ENCODE assay signal across 18 mouse cellular contexts in genomic region chr2:154755791-154756190, GRCm38 (mm10). TPM values are rescaled to one million over a fixed set of nuclear protein-coding genes. Genes with fewer than 3 reads are reported as not detected.
DNase-seq lines count a peak whose midpoint lies in the region; ATAC-seq and TF ChIP-seq lines count a peak whose summit lies in the region.
"Had no signal": no experiment of that assay in that cellular context is flagged by ENCODE, and none has a peak within 500 bp of the region (broad histone marks: within the 10 kb centered on the region; RNA-seq: fewer than 3 reads in every experiment).

No protein-coding gene starts in this region.

- H3K36me3 ChIP-seq in liver, postnatal 0 days (replicated peaks; ENCODE audit: insufficient read depth, low read length) = no peaks in the 10 kb centered on the region
- no peaks in the 10 kb centered on the region for H3K36me3 ChIP-seq in small intestine, adult 2 months (ENCODE audit: control insufficient read depth, insufficient read depth, low read length)
- H3K36me3 ChIP-seq in limb, embryonic 10.5 days = no peaks in the 10 kb centered on the region
- H3K36me3 ChIP-seq: embryonic facial prominence, embryonic 13.5 days; hindbrain, embryonic 15.5 days had no signal

- DNase-seq in embryo, embryonic 10 days (ENCODE audit: low spot score) = peak; percentile 46
- no peak for DNase-seq in embryo, embryonic 11 days
- DNase-seq in liver, postnatal 0 days = no peak
- no peak for DNase-seq in liver
- DNase-seq in brain, adult 2 months (ENCODE audit: low read depth, low spot score) = peak; percentile 27
- no peak for DNase-seq in kidney, adult 9 months
- DNase-seq in limb, embryonic 10.5 days (ENCODE audit: low spot score) = no peak
- DNase-seq: kidney, postnatal 4 days; lung, adult 2 months; right cerebral cortex, postnatal 25 days had no signal

- H3K4me2 ChIP-seq in liver, postnatal 0 days (ENCODE audit: low read depth, low read length) = no peak overlapping the region
- H3K4me2 ChIP-seq: embryonic facial prominence, embryonic 13.5 days; heart, embryonic 11.5 days; hindbrain, embryonic 15.5 days had no signal

- no peak overlapping the region for H3K27ac ChIP-seq in liver, postnatal 0 days (ENCODE audit: low read depth)
- H3K27ac ChIP-seq in small intestine, adult 2 months (ENCODE audit: insufficient read depth, low read depth, low read length) = no peak overlapping the region
- no peak overlapping the region for H3K27ac ChIP-seq in limb, embryonic 10.5 days
- H3K27ac ChIP-seq: embryonic facial prominence, embryonic 13.5 days; hindbrain, embryonic 15.5 days had no signal

- WGBS in liver, postnatal 0 days (ENCODE audit: insufficient replicate concordance) = 70% methylated on average over 6 of the region's 6 CpGs
- 62% methylated on average over 6 of the region's 6 CpGs for WGBS in small intestine, adult 2 months
- WGBS in limb, embryonic 10.5 days = 60% methylated on average over 6 of the region's 6 CpGs

- TF ChIP-seq CTCF in liver, postnatal 0 days (IDR thresholded peaks at IDR 0.05; ENCODE audit: low read depth) = peak; percentile 59
- TF ChIP-seq CTCF in small intestine, adult 2 months (IDR thresholded peaks at IDR 0.05; ENCODE audit: extremely low read depth, insufficient read length, insufficient replicate concordance, low read depth, low read length) = peak; percentile 24; the same call in 1 of the 2 replicates

- H3K9ac ChIP-seq in liver, postnatal 0 days (replicated peaks) = no peak overlapping the region
- H3K9ac ChIP-seq: embryonic facial prominence, embryonic 13.5 days; hindbrain, embryonic 15.5 days had no signal

- no peak for ATAC-seq in liver, postnatal 0 days
- ATAC-seq: activated CD4-positive, CD25-positive, alpha-beta regulatory T cell, adult 4 months; forebrain, embryonic 16.5 days had no signal

- TF ChIP-seq POLR2A in small intestine, adult 2 months (IDR thresholded peaks at IDR 0.05; ENCODE audit: low read depth, low read length) = no peak

- H3K4me1 ChIP-seq in liver, postnatal 0 days (ENCODE audit: insufficient read depth) = no peaks in the 10 kb centered on the region
- H3K4me1 ChIP-seq in small intestine, adult 2 months (ENCODE audit: control insufficient read depth, insufficient read depth, insufficient read length, low read length) = no peaks in the 10 kb centered on the region
- H3K4me1 ChIP-seq in limb, embryonic 10.5 days = no peaks in the 10 kb centered on the region
- H3K4me1 ChIP-seq: hindbrain, embryonic 15.5 days had no signal

- H3K9me3 ChIP-seq in liver, postnatal 0 days (ENCODE audit: low read length) = no peaks in the 10 kb centered on the region
- H3K9me3 ChIP-seq in limb, embryonic 10.5 days (replicated peaks) = no peaks in the 10 kb centered on the region
- H3K9me3 ChIP-seq: hindbrain, embryonic 15.5 days had no signal

- no peak for TF ChIP-seq EP300 in liver, postnatal 0 days (IDR thresholded peaks at IDR 0.05; ENCODE audit: low read depth)

- H3K4me3 ChIP-seq in liver, postnatal 0 days (ENCODE audit: low read depth, low read length) = no peak overlapping the region
- H3K4me3 ChIP-seq in small intestine, adult 2 months (ENCODE audit: low read depth, low read length) = no peak overlapping the region
- H3K4me3 ChIP-seq in limb, embryonic 10.5 days = no peak overlapping the region
- H3K4me3 ChIP-seq: embryonic facial prominence, embryonic 13.5 days; hindbrain, embryonic 15.5 days had no signal

- H3K27me3 ChIP-seq in liver, postnatal 0 days (ENCODE audit: insufficient read depth, low read length) = no peaks in the 10 kb centered on the region
- H3K27me3 ChIP-seq in small intestine, adult 2 months (ENCODE audit: control insufficient read depth, insufficient read depth, low read length) = no peaks in the 10 kb centered on the region
- no peaks in the 10 kb centered on the region for H3K27me3 ChIP-seq in limb, embryonic 10.5 days (ENCODE audit: low read depth, poor library complexity, severe bottlenecking)
- H3K27me3 ChIP-seq: embryonic facial prominence, embryonic 13.5 days; hindbrain, embryonic 15.5 days had no signal

RNA-seq across cellular contexts. Expression of gene Gm14214, which starts 14.0 kb away (rescaled TPM):
- polyA plus RNA-seq in liver, postnatal 0 days (2015; fragmentation: Nextera tagmentation; extraction: Ambion mirVana) = not detected in 2 replicates
- polyA plus RNA-seq in small intestine, adult 2 months (2012; rRNA removed) = not detected in 2 replicates
- not detected in 2 replicates for polyA plus RNA-seq in limb, embryonic 10.5 days (2016; fragmentation: Nextera tagmentation; extraction: Ambion mirVana)
- polyA plus RNA-seq: C2C12; embryonic facial prominence, embryonic 13.5 days; forebrain, embryonic 16.5 days; heart, embryonic 11.5 days; hindbrain, embryonic 15.5 days; lung, adult 2 months; testis, adult 2 months had no signal

RNA-seq across cellular contexts. Expression of gene Raly, which starts 35.1 kb away (rescaled TPM):
- polyA plus RNA-seq in liver, postnatal 0 days (2015; fragmentation: Nextera tagmentation; extraction: Ambion mirVana) = 10.0 and 12.1 TPM in 2 replicates
- polyA plus RNA-seq in small intestine, adult 2 months (2012; rRNA removed) = 84.3 and 178 TPM in 2 replicates
- 55.0 and 61.9 TPM in 2 replicates for polyA plus RNA-seq in limb, embryonic 10.5 days (2016; fragmentation: Nextera tagmentation; extraction: Ambion mirVana)

RNA-seq across cellular contexts. Expression of gene a, which starts 35.4 kb away (rescaled TPM):
- polyA plus RNA-seq in liver, postnatal 0 days (2015; fragmentation: Nextera tagmentation; extraction: Ambion mirVana) = 0.31 TPM in 1 of 2 replicates, not detected in the other
- 1.2 TPM in 1 of 2 replicates, not detected in the other for polyA plus RNA-seq in small intestine, adult 2 months (2012; rRNA removed)
- 32.5 and 45.1 TPM in 2 replicates for polyA plus RNA-seq in limb, embryonic 10.5 days (2016; fragmentation: Nextera tagmentation; extraction: Ambion mirVana)
- polyA plus RNA-seq: activated CD4-positive, CD25-positive, alpha-beta regulatory T cell, adult 4 months; C2C12; lung, adult 2 months had no signal

Comparison
In these comparisons a context has a peak if more than half of its experiments do, and no peak if none do; other contexts are left out.
1. DNase-seq: peak in embryo, embryonic 10 days (single experiment) and brain, adult 2 months (single experiment); none in embryo, embryonic 11 days (single experiment), liver, postnatal 0 days (single experiment), liver (single experiment), kidney, adult 9 months (single experiment) and limb, embryonic 10.5 days (single experiment).
2. RNA of gene a, which starts 35.4 kb away (polyA plus RNA-seq): 32.5 to 45.1 TPM in limb, embryonic 10.5 days; 1.2 TPM in small intestine, adult 2 months and 0.31 TPM in liver, postnatal 0 days; every median in the first group is over 10 times any median in the second.